Mouse (Mus musculus) ES-E14 (cell line): ENCODE data around the gene Nrxn3. TPM values are rescaled to one million over a fixed set of nuclear protein-coding genes. Genes with fewer than 3 reads are reported as not detected.

Experiments used
- DNase-seq: peaks from one replicate; pipeline ENCODE4 v3.0.0-alpha.2; 2013; ENCODE audit warnings: low read depth, low spot score
- H3K27ac ChIP-seq: 2 replicates; pipeline ENCODE4 v1.5.1; 2012; ENCODE audit warnings: low read depth, mild to moderate bottlenecking, low read length, moderate library complexity, mixed read lengths; ENCODE audit not compliant: poor library complexity, insufficient read depth, severe bottlenecking
- H3K36me3 ChIP-seq: 2 replicates; pipeline ENCODE4 v1.6.1; 2012; ENCODE audit warnings: mild to moderate bottlenecking, low read length, moderate library complexity, mixed read lengths; ENCODE audit not compliant: control insufficient read depth, poor library complexity, insufficient read depth, severe bottlenecking
- H3K4me1 ChIP-seq, 2 experiments: fragments of 150-350 bp in 1 of 2; sonication (generic) in 1 of 2; 2 replicates each; pipeline ENCODE4 v1.6.1; 2012; ENCODE audit warnings: low read length in 2 of 2, mild to moderate bottlenecking in 1 of 2, mixed read lengths in 1 of 2; ENCODE audit not compliant: control insufficient read depth in 2 of 2, insufficient read depth in 2 of 2, poor library complexity in 1 of 2
- H3K4me3 ChIP-seq, 2 experiments: fragments of 150-350 bp in 1 of 2; sonication (generic) in 1 of 2; 2 replicates each; pipeline ENCODE4 v1.5.1; 2012; ENCODE audit warnings: low read length in 2 of 2, low read depth in 1 of 2, mild to moderate bottlenecking in 1 of 2, mixed read lengths in 1 of 2; ENCODE audit not compliant: insufficient read depth in 1 of 2, poor library complexity in 1 of 2, severe bottlenecking in 1 of 2
- H3K9ac ChIP-seq: 2 replicates; pipeline ENCODE4 v1.6.1; 2012; ENCODE audit warnings: low read depth, mild to moderate bottlenecking, low read length, mixed read lengths; ENCODE audit not compliant: poor library complexity, insufficient read depth, severe bottlenecking
- H3K9me3 ChIP-seq: fragments of 150-350 bp; sonication (generic); 2 replicates; pipeline ENCODE4 v1.6.1; 2012; ENCODE audit warnings: low read depth, mild to moderate bottlenecking, low read length; ENCODE audit not compliant: control insufficient read depth, insufficient read depth
- CHD2 ChIP-seq: IDR thresholded peaks from 2 replicates; pipeline ENCODE4 v1.6.1; 2014; ENCODE audit warnings: mild to moderate bottlenecking, low read depth, low read length, inconsistent platforms
- HCFC1 ChIP-seq: IDR thresholded peaks from 2 replicates; pipeline ENCODE4 v1.6.1; 2012; ENCODE audit warnings: low read length, inconsistent platforms, borderline replicate concordance; ENCODE audit not compliant: insufficient read depth
- MAFK ChIP-seq: IDR thresholded peaks from 2 replicates; pipeline ENCODE4 v1.6.1; 2014; ENCODE audit warnings: mild to moderate bottlenecking, low read depth, low read length, inconsistent platforms; ENCODE audit not compliant: insufficient read depth
- ZC3H11A ChIP-seq: IDR thresholded peaks from 2 replicates; pipeline ENCODE4 v1.6.1; 2012; ENCODE audit warnings: low read depth, mild to moderate bottlenecking, inconsistent platforms, low read length, borderline replicate concordance
- ZNF384 ChIP-seq: IDR thresholded peaks from 2 replicates; pipeline ENCODE4 v1.6.1; 2012; ENCODE audit warnings: low read depth, low read length, inconsistent platforms
- in situ Hi-C, 2 experiments: fragments of 600-800 bp; cut with MboI; formaldehyde crosslinking; loops; one replicate each; pipeline ENCODE4 v1.15.1; 2025; ENCODE audit warnings: low sequenced_read_pairs in 2 of 2, inconsistent platforms in 1 of 2; ENCODE audit not compliant: unreplicated experiment in 2 of 2
- total RNA-seq: library from RNA; depleted of rRNA; stranded (reverse); fragments of 300-350 nt; gene quantifications from 2 replicates; pipeline ENCODE4 v1.2.3, GENCODE M21; 2012

The Nrxn3 gene
- total RNA-seq, 1 experiment: 0.13 TPM

DNA sequence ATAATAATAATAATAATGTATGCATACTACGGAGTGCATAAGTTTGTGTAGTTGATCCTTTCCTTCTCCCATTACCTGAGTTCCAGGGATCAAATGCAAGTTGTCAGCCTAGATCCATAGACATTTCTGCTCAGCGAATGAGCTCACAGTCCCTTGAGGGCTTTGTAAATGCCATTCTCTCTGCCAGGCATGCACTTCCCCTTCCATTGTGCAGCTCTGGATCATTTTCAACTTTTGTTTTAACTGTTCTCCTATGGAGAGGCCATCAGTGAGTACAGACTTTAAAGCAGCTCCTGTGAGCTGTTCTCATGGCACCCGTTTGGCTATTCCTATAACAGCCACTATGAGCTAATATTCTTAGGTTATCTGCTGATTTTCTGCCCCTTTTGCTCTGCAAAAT is 536.2 kb downstream of the Nrxn3 start:
- in situ Hi-C loops: loop anchor here in 1 of 2 experiments (10.0 kb wide), 1 partner anchor 56 kb away; no protein-coding TSS in a partner anchor
- no peaks in the 10 kb centered on the region for H3K36me3 ChIP-seq
- DNase-seq: no peak
- no peaks in the 10 kb centered on the region; a peak in 1 of 4 replicates for H3K4me1 ChIP-seq
- H3K4me3 ChIP-seq: no peak overlapping the region
- no peaks in the 10 kb centered on the region for H3K9me3 ChIP-seq
- H3K9ac ChIP-seq: no peak overlapping the region
- H3K27ac ChIP-seq: no peak overlapping the region
- no peak for TF ChIP-seq ZNF384
- TF ChIP-seq HCFC1: no peak
- no peak for TF ChIP-seq MAFK

GRCm38 (mm10) chr12:89260076-89260475 is 537.4 kb downstream of the Nrxn3 start:
- Histone ChIP-seq H3K4me3 (peak overlapping the region; percentile 32 to 48; a peak in 3 of 4 replicates), H3K27ac (no peak overlapping the region)

GRCm38 (mm10) chr12:89262261-89262660 is 539.6 kb downstream of the Nrxn3 start:
- in situ Hi-C loops: no loop called here
- no peak for TF ChIP-seq ZNF384
- no peak for TF ChIP-seq CHD2
- TF ChIP-seq HCFC1: no peak
- no peak for TF ChIP-seq ZC3H11A
- H3K9me3 ChIP-seq: no peaks in the 10 kb centered on the region

More at GRCm38 (mm10) chr12:89260076-89260475, 537.4 kb downstream of the Nrxn3 start:
- H3K9ac ChIP-seq: no peak overlapping the region
- DNase-seq: peak; percentile 7
- in situ Hi-C loops: no loop called here
- H3K36me3 ChIP-seq: no peaks in the 10 kb centered on the region
- TF ChIP-seq CHD2 (no peak), MAFK (no peak), ZNF384 (no peak), HCFC1 (no peak), ZC3H11A (no peak)
- H3K4me1 ChIP-seq: no peaks in the 10 kb centered on the region; a peak in 1 of 4 replicates
- no peaks in the 10 kb centered on the region for H3K9me3 ChIP-seq

DNA sequence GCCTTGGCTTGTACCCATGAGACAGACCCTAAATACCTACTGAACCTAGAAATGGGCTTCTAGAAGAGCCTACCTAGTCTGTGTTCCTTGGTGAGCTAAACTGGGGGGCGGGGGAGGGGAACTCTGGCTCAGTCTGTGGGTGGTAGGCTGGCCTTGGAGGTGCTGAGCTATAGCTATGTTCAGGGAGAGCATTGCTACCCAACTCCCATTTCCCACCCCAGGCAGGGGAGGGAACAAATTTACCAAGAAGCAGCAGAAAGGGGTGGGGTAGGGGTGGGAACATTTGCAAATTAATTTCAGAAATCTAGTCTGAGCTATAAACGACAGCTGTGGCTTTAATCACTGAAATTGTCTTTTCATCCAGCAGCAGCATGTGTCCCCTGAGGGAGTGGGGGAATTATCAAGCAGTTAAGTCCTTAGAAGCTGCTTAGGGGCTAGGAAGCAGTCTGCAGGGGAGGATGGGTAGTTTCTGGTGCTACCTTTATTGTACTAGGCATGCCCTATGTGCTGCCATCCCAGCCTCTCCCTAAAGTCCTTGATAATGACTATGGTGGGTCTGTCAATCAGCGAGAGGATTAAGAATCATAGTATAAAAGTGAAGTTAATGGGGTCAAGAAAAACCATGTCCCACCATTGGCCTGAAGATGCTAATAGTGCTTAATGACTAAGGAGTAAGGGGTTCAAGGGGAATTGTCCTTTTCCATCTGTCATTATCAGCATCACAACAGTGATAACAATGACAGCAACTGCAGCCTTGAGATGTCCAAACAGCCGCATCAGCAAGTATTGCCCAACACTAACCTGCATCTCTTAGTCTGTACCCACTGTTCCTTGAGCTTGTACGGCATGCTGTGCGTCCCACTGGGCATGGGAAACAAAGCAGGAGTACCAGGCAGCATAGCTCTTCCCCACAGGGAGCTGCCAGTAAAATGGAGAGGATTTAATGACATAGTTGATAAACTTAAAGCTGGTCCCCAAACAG is 560.0 kb downstream of the Nrxn3 start:
- no peak overlapping the region for H3K4me3 ChIP-seq
- no peak for DNase-seq
- H3K9ac ChIP-seq: no peak overlapping the region
- H3K4me1 ChIP-seq: no peaks in the 10 kb centered on the region
- TF ChIP-seq MAFK (0 out of 2 replicates have a peak, but pooled peaks have one; percentile 22), ZNF384 (no peak)
- in situ Hi-C loops: no loop called here
- H3K9me3 ChIP-seq: no peaks in the 10 kb centered on the region
- H3K27ac ChIP-seq: no peak overlapping the region
- H3K36me3 ChIP-seq: no peaks in the 10 kb centered on the region

More at GRCm38 (mm10) chr12:89262261-89262660, 539.6 kb downstream of the Nrxn3 start:
- Histone ChIP-seq H3K9ac (no peak overlapping the region), H3K36me3 (no peaks in the 10 kb centered on the region), H3K4me1 (no peaks in the 10 kb centered on the region; a peak in 1 of 4 replicates), H3K4me3 (no peak overlapping the region), H3K27ac (no peak overlapping the region)
- no peak for DNase-seq
